Mouse (Mus musculus): ENCODE data around the gene Ifnar2. TPM values are rescaled to one million over a fixed set of nuclear protein-coding genes. Genes with fewer than 3 reads are reported as not detected.

Ifnar2 gene
- total and polyA plus RNA-seq, 2 experiments = 69.1 to 144 TPM

DNA sequence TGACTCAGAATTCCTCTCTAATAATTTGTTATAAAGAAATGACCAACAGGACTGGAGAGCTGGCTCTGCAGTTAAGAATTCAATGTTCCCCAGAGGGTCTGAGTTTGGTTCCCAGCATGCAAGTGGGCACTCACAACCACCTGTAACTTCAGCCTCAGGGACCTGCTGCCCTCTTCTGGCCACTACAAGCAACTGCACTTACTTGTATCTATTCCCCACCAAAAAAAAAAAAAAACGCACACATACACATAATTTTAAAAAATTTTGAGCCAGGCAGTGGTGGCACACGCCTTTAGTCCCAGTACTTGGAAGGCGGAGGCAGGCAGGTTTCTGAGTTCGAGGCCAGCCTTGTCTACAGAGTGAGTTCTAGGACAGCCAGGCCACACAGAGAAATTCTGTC lies 17.5 kb downstream of the Ifnar2 start:
- Histone ChIP-seq H3K9ac (ENCODE audit: low read depth, low read length) (no peak overlapping the region), H3K27me3 (ENCODE audit: control insufficient read depth, insufficient read depth, low read length) (no peaks in the 10 kb centered on the region), H3K79me2 (ENCODE audit: control insufficient read depth, insufficient read depth, low read length) (no peaks in the 10 kb centered on the region), H3K36me3 (ENCODE audit: control insufficient read depth, insufficient read depth, low read length) (peaks cover 50% of the 10 kb centered on the region), H3K4me3 (ENCODE audit: insufficient read depth, low read depth, low read length) (no peak overlapping the region), H3K27ac (replicated peaks; ENCODE audit: insufficient read depth, low read depth, low read length) (no peak overlapping the region), H3K4me1 (ENCODE audit: control insufficient read depth, insufficient read depth, low read length) (peaks cover 13% of the 10 kb centered on the region)
- no peak for DNase-seq (ENCODE audit: extremely low read depth, low read depth, low spot score)
- TF ChIP-seq POLR2A (IDR thresholded peaks at IDR 0.05; ENCODE audit: extremely low read depth, insufficient read depth, low read length) = no peak
- TF ChIP-seq CTCF (IDR thresholded peaks at IDR 0.05; ENCODE audit: low read depth, low read length) = peak; percentile 73
- 94% methylated on average over 4 of the region's 4 CpGs for WGBS

GRCm38 (mm10) chr16:91391421-91391820 lies 18.8 kb downstream of the Ifnar2 start, which contains the start of gene Gm21970:
Gm21970 (plus strand) TSS chr16:91391721.
- no peak within 1 kb of the TSS for H3K9ac ChIP-seq (ENCODE audit: low read depth, low read length)
- H3K79me2 ChIP-seq (ENCODE audit: control insufficient read depth, insufficient read depth, low read length) = no peaks in the 10 kb centered on the region
- 92% methylated on average over 5 of the region's 5 CpGs for WGBS
- no peak for DNase-seq (ENCODE audit: extremely low read depth, low read depth, low spot score)
- peaks cover 55% of the 10 kb centered on the region for H3K36me3 ChIP-seq (ENCODE audit: control insufficient read depth, insufficient read depth, low read length)
- H3K27ac ChIP-seq (replicated peaks; ENCODE audit: insufficient read depth, low read depth, low read length) = no peak within 1 kb of the TSS
- peaks cover 9% of the 10 kb centered on the region for H3K4me1 ChIP-seq (ENCODE audit: control insufficient read depth, insufficient read depth, low read length)
- no peaks in the 10 kb centered on the region for H3K27me3 ChIP-seq (ENCODE audit: control insufficient read depth, insufficient read depth, low read length)
- no peak for TF ChIP-seq POLR2A (IDR thresholded peaks at IDR 0.05; ENCODE audit: extremely low read depth, insufficient read depth, low read length)
- no peak for TF ChIP-seq CTCF (IDR thresholded peaks at IDR 0.05; ENCODE audit: low read depth, low read length)
- H3K4me3 ChIP-seq (ENCODE audit: insufficient read depth, low read depth, low read length) = no peak within 1 kb of the TSS

DNA sequence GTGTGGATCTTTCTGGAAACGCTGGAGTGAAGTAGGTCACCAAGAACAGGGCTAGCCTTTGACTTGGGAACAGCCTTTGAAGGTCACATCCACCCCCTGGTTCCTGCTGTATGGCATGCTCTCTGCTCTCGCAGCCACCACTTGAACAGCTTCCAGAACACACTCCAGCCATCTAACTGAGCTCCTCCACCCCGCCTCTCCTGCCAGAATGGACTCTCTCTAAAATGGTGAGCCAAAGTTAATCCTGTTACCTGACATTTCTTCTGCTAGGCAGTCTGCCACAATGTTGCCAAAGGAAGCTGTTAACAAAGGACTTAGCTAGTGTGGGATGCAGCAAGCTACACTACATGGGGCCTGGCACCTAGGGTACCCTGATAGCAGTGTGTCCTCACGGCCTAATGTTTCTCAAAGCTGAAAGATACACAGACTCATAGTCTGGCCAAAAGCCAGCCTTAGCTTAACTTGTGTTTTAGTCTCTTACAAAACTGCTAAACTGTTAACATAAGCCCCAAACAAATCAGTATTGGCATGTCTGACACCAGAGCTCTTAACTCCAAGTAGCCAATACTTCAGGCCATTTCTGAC lies 22.3 kb downstream of the Ifnar2 start:
- Histone ChIP-seq H3K79me2 (ENCODE audit: control insufficient read depth, insufficient read depth, low read length) (no peaks in the 10 kb centered on the region), H3K4me3 (ENCODE audit: insufficient read depth, low read depth, low read length) (no peak overlapping the region), H3K27ac (replicated peaks; ENCODE audit: insufficient read depth, low read depth, low read length) (no peak overlapping the region), H3K9ac (ENCODE audit: low read depth, low read length) (no peak overlapping the region), H3K4me1 (ENCODE audit: control insufficient read depth, insufficient read depth, low read length) (no peaks in the 10 kb centered on the region), H3K27me3 (ENCODE audit: control insufficient read depth, insufficient read depth, low read length) (no peaks in the 10 kb centered on the region), H3K36me3 (ENCODE audit: control insufficient read depth, insufficient read depth, low read length) (peaks cover 46% of the 10 kb centered on the region)
- no peak for TF ChIP-seq POLR2A (IDR thresholded peaks at IDR 0.05; ENCODE audit: extremely low read depth, insufficient read depth, low read length)
- DNase-seq (ENCODE audit: extremely low read depth, low read depth, low spot score) = peak; percentile 31
- WGBS = 19% methylated on average over 4 of the region's 4 CpGs

- no peak overlapping the region for H3K27ac ChIP-seq (replicated peaks; ENCODE audit: insufficient read depth, low read depth, low read length)
- DNase-seq (ENCODE audit: extremely low read depth, low read depth, low spot score) = no peak
- H3K27me3 ChIP-seq (ENCODE audit: control insufficient read depth, insufficient read depth, low read length) = no peaks in the 10 kb centered on the region
- H3K4me1 ChIP-seq (ENCODE audit: control insufficient read depth, insufficient read depth, low read length) = no peaks in the 10 kb centered on the region
- TF ChIP-seq CTCF (IDR thresholded peaks at IDR 0.05; ENCODE audit: low read depth, low read length) (no peak), POLR2A (IDR thresholded peaks at IDR 0.05; ENCODE audit: extremely low read depth, insufficient read depth, low read length) (no peak)
- no peak overlapping the region for H3K4me3 ChIP-seq (ENCODE audit: insufficient read depth, low read depth, low read length)
- H3K79me2 ChIP-seq (ENCODE audit: control insufficient read depth, insufficient read depth, low read length) = no peaks in the 10 kb centered on the region
- 92% methylated on average over 8 of the region's 8 CpGs for WGBS
- no peak overlapping the region for H3K9ac ChIP-seq (ENCODE audit: low read depth, low read length)
- peaks cover 48% of the 10 kb centered on the region for H3K36me3 ChIP-seq (ENCODE audit: control insufficient read depth, insufficient read depth, low read length)
Observed at GRCm38 (mm10) chr16:91395633-91396392, 23.2 kb downstream of the Ifnar2 start.

DNA sequence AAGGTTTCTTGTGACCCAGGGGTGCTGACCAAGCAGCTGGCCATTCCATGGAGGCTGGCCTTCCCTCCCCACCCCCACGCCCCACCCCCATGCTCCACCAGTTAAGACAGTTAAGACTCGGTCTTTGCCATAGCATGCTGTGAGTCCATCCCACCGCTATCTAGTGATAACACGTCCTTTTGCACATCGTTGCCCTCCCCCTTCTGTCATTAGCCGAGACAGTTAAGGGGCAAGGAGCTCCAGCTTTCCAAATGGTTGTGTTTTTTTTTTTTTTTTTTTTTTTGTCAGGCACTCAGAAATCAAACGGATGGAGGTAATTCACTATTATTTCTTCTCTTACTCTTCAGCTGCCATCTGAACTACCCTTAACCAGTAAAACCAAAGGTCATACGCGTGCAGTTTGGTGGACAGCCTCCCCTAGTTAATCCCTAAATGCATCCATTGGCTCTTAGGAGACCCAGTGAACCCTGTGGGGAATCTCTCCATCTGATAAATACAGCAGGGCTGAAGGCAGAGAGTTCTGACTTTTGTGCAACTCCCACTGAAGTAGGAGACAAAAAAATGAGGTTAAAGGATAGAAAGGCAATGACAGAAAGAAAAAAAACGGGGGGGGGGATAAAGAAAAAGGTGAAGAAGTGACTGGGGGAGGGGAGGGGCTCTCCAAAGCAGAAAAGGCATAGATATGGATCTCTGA lies 24.4 kb downstream of the Ifnar2 start:
- no peaks in the 10 kb centered on the region for H3K27me3 ChIP-seq (ENCODE audit: control insufficient read depth, insufficient read depth, low read length)
- TF ChIP-seq POLR2A (IDR thresholded peaks at IDR 0.05; ENCODE audit: extremely low read depth, insufficient read depth, low read length) (no peak), CTCF (IDR thresholded peaks at IDR 0.05; ENCODE audit: low read depth, low read length) (no peak)
- WGBS = 83% methylated on average over 10 of the region's 10 CpGs
- no peak overlapping the region for H3K27ac ChIP-seq (replicated peaks; ENCODE audit: insufficient read depth, low read depth, low read length)
- no peaks in the 10 kb centered on the region for H3K4me1 ChIP-seq (ENCODE audit: control insufficient read depth, insufficient read depth, low read length)
- no peak overlapping the region for H3K4me3 ChIP-seq (ENCODE audit: insufficient read depth, low read depth, low read length)
- H3K79me2 ChIP-seq (ENCODE audit: control insufficient read depth, insufficient read depth, low read length) = no peaks in the 10 kb centered on the region
- DNase-seq (ENCODE audit: extremely low read depth, low read depth, low spot score) = no peak
- no peak overlapping the region for H3K9ac ChIP-seq (ENCODE audit: low read depth, low read length)
- peaks cover 47% of the 10 kb centered on the region for H3K36me3 ChIP-seq (ENCODE audit: control insufficient read depth, insufficient read depth, low read length)

All from liver, adult 2 months (tissue).